In the genomic region with DNA sequence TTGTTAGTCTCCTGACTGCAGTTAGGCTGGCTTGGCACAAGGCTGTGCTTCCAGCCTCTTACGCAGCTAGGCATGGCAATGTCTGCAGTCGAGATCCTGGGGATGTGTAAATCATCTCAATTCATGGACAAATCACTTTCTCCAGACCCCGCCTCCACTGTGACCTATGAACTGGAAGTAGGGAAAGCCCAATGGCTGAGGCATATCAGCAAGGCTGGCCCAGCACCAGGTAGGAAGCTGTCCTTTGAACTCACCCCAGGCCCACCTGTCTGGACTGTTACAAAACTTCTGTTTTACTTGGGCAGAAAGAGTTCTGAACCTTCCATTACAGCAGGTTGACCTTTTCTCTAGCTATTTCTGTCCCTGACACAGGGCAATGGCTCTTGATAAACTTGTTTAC, we compare ENCODE assay signal across 21 mouse cellular contexts.
DNase-seq lines count a peak whose midpoint lies in the region; ATAC-seq lines count a peak whose summit lies in the region.
"Had no signal": no experiment of that assay in that cellular context is flagged by ENCODE, and none has a peak within 500 bp of the region (broad histone marks: within the 10 kb centered on the region; RNA-seq: fewer than 3 reads in every experiment).

No protein-coding gene starts in this region.

- peak overlapping the region; percentile 40; the same call in 1 of the 2 replicates for H3K27ac ChIP-seq in embryonic facial prominence, embryonic 10.5 days (replicated peaks)
- peak overlapping the region; percentile 34 for H3K27ac ChIP-seq in liver, embryonic 16.5 days (ENCODE audit: low read length)
- H3K27ac ChIP-seq: forebrain, embryonic 13.5 days; heart, embryonic 10.5 days; hindbrain, embryonic 14.5 days; layer of hippocampus, adult 2 months; neural tube, embryonic 13.5 days had no signal

- no peaks in the 10 kb centered on the region for H3K9me3 ChIP-seq in embryonic facial prominence, embryonic 10.5 days
- no peaks in the 10 kb centered on the region for H3K9me3 ChIP-seq in liver, embryonic 16.5 days (replicated peaks; ENCODE audit: control insufficient read depth, low read length)
- H3K9me3 ChIP-seq: forebrain, embryonic 13.5 days; G1E; heart, embryonic 10.5 days; neural tube, embryonic 13.5 days had no signal

- H3K36me3 ChIP-seq in embryonic facial prominence, embryonic 10.5 days (replicated peaks), result peaks cover 38% of the 10 kb centered on the region
- H3K36me3 ChIP-seq in liver, embryonic 16.5 days (ENCODE audit: control insufficient read depth, insufficient read depth), result no peaks in the 10 kb centered on the region
- H3K36me3 ChIP-seq: G1E had no signal

- H3K4me3 ChIP-seq in embryonic facial prominence, embryonic 10.5 days, result no peak overlapping the region
- no peak overlapping the region for H3K4me3 ChIP-seq in liver, embryonic 16.5 days (ENCODE audit: low read depth, low read length)
- H3K4me3 ChIP-seq: forebrain, embryonic 13.5 days; heart, embryonic 10.5 days; layer of hippocampus, adult 2 months; neural tube, embryonic 13.5 days had no signal

- H3K4me2 ChIP-seq in liver, embryonic 16.5 days (ENCODE audit: low read depth, low read length), result no peak overlapping the region
- H3K4me2 ChIP-seq: forebrain, embryonic 13.5 days; hindbrain, embryonic 14.5 days; neural tube, embryonic 13.5 days had no signal

- 77% methylated on average over 3 of the region's 3 CpGs for WGBS in embryonic facial prominence, embryonic 10.5 days
- 52% methylated on average over 3 of the region's 3 CpGs for WGBS in liver, embryonic 16.5 days (ENCODE audit: insufficient replicate concordance)

- no peaks in the 10 kb centered on the region for H3K27me3 ChIP-seq in embryonic facial prominence, embryonic 10.5 days (replicated peaks; ENCODE audit: low read depth, poor library complexity, severe bottlenecking)
- no peaks in the 10 kb centered on the region for H3K27me3 ChIP-seq in liver, embryonic 16.5 days (ENCODE audit: control insufficient read depth, insufficient read depth, low read depth, low read length)
- H3K27me3 ChIP-seq: forebrain, embryonic 13.5 days; neural tube, embryonic 13.5 days had no signal

- peak; percentile 91 for ATAC-seq in liver, embryonic 16.5 days (ENCODE audit: low read depth)
- ATAC-seq: forebrain, embryonic 13.5 days had no signal

- H3K4me1 ChIP-seq in embryonic facial prominence, embryonic 10.5 days, result peaks cover 41% of the 10 kb centered on the region
- no peaks in the 10 kb centered on the region for H3K4me1 ChIP-seq in liver, embryonic 16.5 days (ENCODE audit: control insufficient read depth, low read depth, low read length)
- H3K4me1 ChIP-seq: forebrain, embryonic 13.5 days; neural tube, embryonic 13.5 days had no signal

- peak; percentile 23 for DNase-seq in NIH3T3 (ENCODE audit: low read depth)
- peak; percentile 75 to 92 for DNase-seq in adrenal gland, adult (ENCODE audit: inconsistent age in 2 of 2, low spot score in 1 of 2)
- DNase-seq in embryonic facial prominence, embryonic 10.5 days (ENCODE audit: low spot score), result no peak
- no peak for DNase-seq in spleen, adult 18-20 months
- DNase-seq in spleen, adult 12 weeks (ENCODE audit: low spot score), result no peak
- no peak for DNase-seq in ovary, postnatal 10 days (ENCODE audit: low spot score)
- DNase-seq: cerebellum, postnatal 14 days; heart, postnatal 14 days; kidney, adult 18-20 months; left cerebral cortex, postnatal 4 days; lung, adult 2 months; lung, postnatal 36 days; right cerebral cortex, postnatal 4 days; thymus, adult 18-20 months had no signal

- no peak overlapping the region for H3K9ac ChIP-seq in liver, embryonic 16.5 days (ENCODE audit: low read depth, low read length)
- H3K9ac ChIP-seq: forebrain, embryonic 13.5 days; hindbrain, embryonic 14.5 days; neural tube, embryonic 13.5 days had no signal

Comparison
In these comparisons a context has a peak if more than half of its experiments do, and no peak if none do; other contexts are left out.
1. DNase-seq: peak in NIH3T3 (single experiment) and adrenal gland, adult (2 of 2); none in embryonic facial prominence, embryonic 10.5 days (single experiment), spleen, adult 18-20 months (0 of 2), spleen, adult 12 weeks (single experiment) and ovary, postnatal 10 days (single experiment).